Mouse (Mus musculus): ENCODE measurements around the gene Cep95. TPM values are rescaled to one million over a fixed set of nuclear protein-coding genes. Genes with fewer than 3 reads are reported as not detected.

The Cep95 gene
- total RNA-seq, 2 experiments from 2014 or later, result 12.6 to 15.1 TPM

- H3K27ac ChIP-seq, result no peak overlapping the region
- DNase-seq (ENCODE audit: extremely low spot score in 1 of 2, low spot score in 2 of 2), result no peak
- intact Hi-C loops (cut with DNase I), result no loop called here
- no peak overlapping the region for H3K4me3 ChIP-seq
- TF ChIP-seq CTCF (IDR thresholded peaks at IDR 0.05), result peak; percentile 66
Measured at GRCm38 (mm10) chr11:106851438-106851837, 62.4 kb downstream of the Cep95 start.

Small RNA genes lying within 50 kb of the gene (microRNA-seq; reads per million reads assigned to microRNA genes)
- gene Gm25994, result 0 reads per million in 2 experiments
- 25.1 to 26.5 reads per million in 2 experiments for gene Mir3064

Other genes starting within 250 kb of the Cep95 start
- 100 to 1,000 TPM; 114 to 118 TPM for gene Tex2, start 175.8 kb upstream of the Cep95 start, total RNA-seq (2021)
- 10 to 100 TPM; 17.3 to 22.0 TPM for gene Pecam1, start 38.6 kb upstream of the Cep95 start, total RNA-seq (2021)
- gene Milr1, start 38.0 kb upstream of the Cep95 start, total RNA-seq (2021), result under 1 TPM in 1 of 2 experiments, not detected in 1; 0.44 TPM
- gene Polg2, start 9.7 kb upstream of the Cep95 start, total RNA-seq (2021), result 1 to 10 TPM; 3.2 to 4.2 TPM
- gene Ddx5, start 67 bp upstream of the Cep95 start, total RNA-seq (2021), result 100 to 1,000 TPM; 652 to 679 TPM
- gene Smurf2, start 131.5 kb downstream of the Cep95 start, total RNA-seq (2021), result 10 to 100 TPM; 25.7 to 28.3 TPM
- gene Kpna2, start 210.3 kb downstream of the Cep95 start, total RNA-seq (2021), result 10 to 100 TPM; 20.6 to 31.7 TPM
- gene 1810010H24Rik, start 236.4 kb downstream of the Cep95 start, total RNA-seq (2021), result 1 to 10 TPM; 2.7 to 3.3 TPM